Mouse (Mus musculus): Measurements from ENCODE around the gene Them7. TPM values are rescaled to one million over a fixed set of nuclear protein-coding genes. Genes with fewer than 3 reads are reported as not detected.

Gene Them7
- polyA plus RNA-seq, 1 experiment: not detected

- Histone ChIP-seq H3K4me3 (ENCODE audit: insufficient read depth, low read depth, low read length) (no peak overlapping the region), H3K4me1 (ENCODE audit: control insufficient read depth, insufficient read depth, low read length) (no peaks in the 10 kb centered on the region), H3K27ac (ENCODE audit: insufficient read depth, low read depth, low read length) (no peak overlapping the region)
- WGBS: 90% methylated on average over 9 of the region's 9 CpGs
- TF ChIP-seq POLR2A (IDR thresholded peaks at IDR 0.05; ENCODE audit: insufficient read depth, low read depth, low read length) (no peak), CTCF (IDR thresholded peaks at IDR 0.05; ENCODE audit: insufficient read depth, low read depth, low read length) (no peak)
Observed at GRCm38 (mm10) chr2:105206563-105207174, 17.5 kb upstream of the Them7 start.

GRCm38 (mm10) chr2:105212839-105213238 lies 11.3 kb upstream of the Them7 start:
- H3K4me3 ChIP-seq (ENCODE audit: insufficient read depth, low read depth, low read length): no peak overlapping the region
- H3K4me1 ChIP-seq (ENCODE audit: control insufficient read depth, insufficient read depth, low read length): no peaks in the 10 kb centered on the region
- 68% methylated on average over 7 of the region's 7 CpGs for WGBS
- TF ChIP-seq POLR2A (IDR thresholded peaks at IDR 0.05; ENCODE audit: insufficient read depth, low read depth, low read length): no peak
- no peak for TF ChIP-seq CTCF (IDR thresholded peaks at IDR 0.05; ENCODE audit: insufficient read depth, low read depth, low read length)
- no peak overlapping the region for H3K27ac ChIP-seq (ENCODE audit: insufficient read depth, low read depth, low read length)

- TF ChIP-seq CTCF (IDR thresholded peaks at IDR 0.05; ENCODE audit: insufficient read depth, low read depth, low read length) (no peak), POLR2A (IDR thresholded peaks at IDR 0.05; ENCODE audit: insufficient read depth, low read depth, low read length) (no peak)
- no peaks in the 10 kb centered on the region for H3K4me1 ChIP-seq (ENCODE audit: control insufficient read depth, insufficient read depth, low read length)
- no peak overlapping the region for H3K27ac ChIP-seq (ENCODE audit: insufficient read depth, low read depth, low read length)
- no peak overlapping the region for H3K4me3 ChIP-seq (ENCODE audit: insufficient read depth, low read depth, low read length)
- 55% methylated on average over 8 of the region's 8 CpGs for whole genome bisulfite sequencing
Observed at GRCm38 (mm10) chr2:105215914-105216313, 8.2 kb upstream of the Them7 start.

GRCm38 (mm10) chr2:105219229-105219628 lies 4.9 kb upstream of the Them7 start:
- Histone ChIP-seq H3K4me1 (ENCODE audit: control insufficient read depth, insufficient read depth, low read length) (peaks cover 2% of the 10 kb centered on the region), H3K27ac (ENCODE audit: insufficient read depth, low read depth, low read length) (no peak overlapping the region), H3K4me3 (ENCODE audit: insufficient read depth, low read depth, low read length) (no peak overlapping the region)
- TF ChIP-seq POLR2A (IDR thresholded peaks at IDR 0.05; ENCODE audit: insufficient read depth, low read depth, low read length): no peak
- WGBS: 89% methylated on average over 5 of the region's 5 CpGs

- WGBS: 61% methylated on average over 8 of the region's 8 CpGs
- TF ChIP-seq POLR2A (IDR thresholded peaks at IDR 0.05; ENCODE audit: insufficient read depth, low read depth, low read length): no peak
- TF ChIP-seq CTCF (IDR thresholded peaks at IDR 0.05; ENCODE audit: insufficient read depth, low read depth, low read length): no peak
Observed at GRCm38 (mm10) chr2:105219664-105220063, 4.5 kb upstream of the Them7 start.

GRCm38 (mm10) chr2:105220738-105221303 lies 3.3 kb upstream of the Them7 start:
- Histone ChIP-seq H3K4me3 (ENCODE audit: insufficient read depth, low read depth, low read length) (no peak overlapping the region), H3K4me1 (ENCODE audit: control insufficient read depth, insufficient read depth, low read length) (peaks cover 5% of the 10 kb centered on the region), H3K27ac (ENCODE audit: insufficient read depth, low read depth, low read length) (no peak overlapping the region)
- TF ChIP-seq POLR2A (IDR thresholded peaks at IDR 0.05; ENCODE audit: insufficient read depth, low read depth, low read length): no peak
- no peak for TF ChIP-seq CTCF (IDR thresholded peaks at IDR 0.05; ENCODE audit: insufficient read depth, low read depth, low read length)
- WGBS: 76% methylated on average over 9 of the region's 9 CpGs

More at GRCm38 (mm10) chr2:105219664-105220063, 4.5 kb upstream of the Them7 start:
- no peak overlapping the region for H3K27ac ChIP-seq (ENCODE audit: insufficient read depth, low read depth, low read length)
- H3K4me1 ChIP-seq (ENCODE audit: control insufficient read depth, insufficient read depth, low read length): peaks cover 5% of the 10 kb centered on the region
- H3K4me3 ChIP-seq (ENCODE audit: insufficient read depth, low read depth, low read length): no peak overlapping the region

GRCm38 (mm10) chr2:105223606-105224005 lies 514 bp upstream of the Them7 start:
- H3K4me1 ChIP-seq (ENCODE audit: control insufficient read depth, insufficient read depth, low read length): peaks cover 5% of the 10 kb centered on the region
- WGBS: 93% methylated on average over 11 of the region's 11 CpGs
- H3K4me3 ChIP-seq (ENCODE audit: insufficient read depth, low read depth, low read length): no peak overlapping the region
- TF ChIP-seq POLR2A (IDR thresholded peaks at IDR 0.05; ENCODE audit: insufficient read depth, low read depth, low read length) (no peak), CTCF (IDR thresholded peaks at IDR 0.05; ENCODE audit: insufficient read depth, low read depth, low read length) (no peak)
- H3K27ac ChIP-seq (ENCODE audit: insufficient read depth, low read depth, low read length): no peak overlapping the region

- 55% methylated on average over 3 of the region's 3 CpGs for WGBS
- Histone ChIP-seq H3K4me3 (ENCODE audit: insufficient read depth, low read depth, low read length) (no peak overlapping the region), H3K27ac (ENCODE audit: insufficient read depth, low read depth, low read length) (no peak overlapping the region), H3K4me1 (ENCODE audit: control insufficient read depth, insufficient read depth, low read length) (peaks cover 5% of the 10 kb centered on the region)
- TF ChIP-seq POLR2A (IDR thresholded peaks at IDR 0.05; ENCODE audit: insufficient read depth, low read depth, low read length) (no peak), CTCF (IDR thresholded peaks at IDR 0.05; ENCODE audit: insufficient read depth, low read depth, low read length) (no peak)
Observed at GRCm38 (mm10) chr2:105224987-105225375, 861 bp downstream of the Them7 start.

GRCm38 (mm10) chr2:105226297-105226958 lies 2.3 kb downstream of the Them7 start:
- TF ChIP-seq CTCF (IDR thresholded peaks at IDR 0.05; ENCODE audit: insufficient read depth, low read depth, low read length) (no peak), POLR2A (IDR thresholded peaks at IDR 0.05; ENCODE audit: insufficient read depth, low read depth, low read length) (no peak)
- Histone ChIP-seq H3K4me3 (ENCODE audit: insufficient read depth, low read depth, low read length) (no peak overlapping the region), H3K4me1 (ENCODE audit: control insufficient read depth, insufficient read depth, low read length) (peaks cover 5% of the 10 kb centered on the region), H3K27ac (ENCODE audit: insufficient read depth, low read depth, low read length) (no peak overlapping the region)
- WGBS: 83% methylated on average over 7 of the region's 7 CpGs

Measured in olfactory bulb, adult 2 months (tissue).